Mouse (Mus musculus) cerebellum, adult 11-12 months (tissue): ENCODE results near the gene Trim44.

Source experiments
- DNase-seq: peaks from one replicate; pipeline ENCODE4 v3.0.0; 2022

Gene Trim44

GRCm38 (mm10) chr2:102279779-102280178 lies 127.8 kb downstream of the Trim44 start:
- no peak for DNase-seq

- no peak for DNase-seq
These were observed 129.7 kb downstream of the Trim44 start for GRCm38 (mm10) chr2:102277946-102278345.

- no peak for DNase-seq
These were observed 134.3 kb downstream of the Trim44 start for GRCm38 (mm10) chr2:102273280-102273679.

- no peak for DNase-seq
These were observed 139.9 kb downstream of the Trim44 start for GRCm38 (mm10) chr2:102267582-102268339.

GRCm38 (mm10) chr2:102266911-102267310 lies 140.7 kb downstream of the Trim44 start:
- no peak for DNase-seq

GRCm38 (mm10) chr2:102259139-102259538 lies 148.5 kb downstream of the Trim44 start:
- DNase-seq = peak; percentile 23

- DNase-seq = no peak
These were observed 148.9 kb downstream of the Trim44 start for GRCm38 (mm10) chr2:102258682-102259081.

GRCm38 (mm10) chr2:102257964-102258605 lies 149.5 kb downstream of the Trim44 start:
- DNase-seq = peak; percentile 16

GRCm38 (mm10) chr2:102256591-102257335 lies 150.9 kb downstream of the Trim44 start:
- DNase-seq = no peak

GRCm38 (mm10) chr2:102256100-102256499 lies 151.5 kb downstream of the Trim44 start:
- DNase-seq = no peak

GRCm38 (mm10) chr2:102253204-102253603 lies 154.4 kb downstream of the Trim44 start:
- no peak for DNase-seq

- DNase-seq = peak; percentile 12
These were observed 155.0 kb downstream of the Trim44 start for GRCm38 (mm10) chr2:102252651-102253050.
